Mouse (Mus musculus) macrophage (primary cell): ENCODE measurements around the gene 1700034J05Rik. TPM values are rescaled to one million over a fixed set of nuclear protein-coding genes. Genes with fewer than 3 reads are reported as not detected.

Source experiments
- H3K27ac ChIP-seq: fragments of 350-480 bp; formaldehyde crosslinking; 2 replicates; pipeline ENCODE4 v1.9.0; 2021
- H3K36me3 ChIP-seq: fragments of 350-480 bp; formaldehyde crosslinking; 2 replicates; pipeline ENCODE4 v1.9.0; 2021; ENCODE audit errors: inconsistent target
- H3K4me3 ChIP-seq: fragments of 350-480 bp; formaldehyde crosslinking; 2 replicates; pipeline ENCODE4 v1.9.0; 2021; ENCODE audit errors: inconsistent target
- H3K79me2 ChIP-seq: fragments of 350-480 bp; formaldehyde crosslinking; 2 replicates; pipeline ENCODE4 v1.9.0; 2021; ENCODE audit errors: inconsistent target
- WGBS: methylation state at CpG from one replicate; pipeline ENCODE4 v1.1.7; 2026; ENCODE audit warnings: inconsistent platforms; ENCODE audit not compliant: missing documents; 5-methylcytosine and 5-hydroxymethylcytosine counted together
- polyA plus RNA-seq: library from polyadenylated mRNA; stranded (reverse); fragments of 250-400 nt; gene quantifications from 3 replicates; pipeline ENCODE4 v1.2.4, GENCODE M21; 2018; ENCODE audit warnings: inconsistent platforms

Gene 1700034J05Rik
- polyA plus RNA-seq, 1 experiment from 2014 or later: not detected

DNA sequence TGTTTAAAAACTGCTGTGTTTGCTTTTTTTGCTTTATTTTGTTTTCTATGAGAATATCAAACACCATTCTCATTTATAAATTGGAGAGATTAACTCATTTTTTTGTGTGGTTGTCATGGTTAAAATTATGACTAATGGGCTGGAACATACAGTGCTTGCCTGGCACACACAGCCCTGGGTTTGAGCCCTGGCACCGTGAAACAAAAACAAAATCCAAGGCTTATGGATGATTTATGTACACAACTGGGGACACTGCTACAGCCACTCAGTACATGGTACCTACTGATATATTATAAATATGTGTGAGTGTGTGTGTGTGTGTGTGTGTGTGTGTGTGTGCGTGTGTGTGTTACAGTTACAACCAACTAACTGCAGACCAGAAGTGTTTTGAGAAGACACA lies 19.2 kb upstream of the 1700034J05Rik start:
- H3K36me3 ChIP-seq: peaks cover 6% of the 10 kb centered on the region; the same call in 1 of the 2 replicates
- H3K4me3 ChIP-seq: no peak overlapping the region
- no peaks in the 10 kb centered on the region for H3K79me2 ChIP-seq
- 94% methylated on average over 2 of the region's 2 CpGs for whole genome bisulfite sequencing
- no peak overlapping the region for H3K27ac ChIP-seq

DNA sequence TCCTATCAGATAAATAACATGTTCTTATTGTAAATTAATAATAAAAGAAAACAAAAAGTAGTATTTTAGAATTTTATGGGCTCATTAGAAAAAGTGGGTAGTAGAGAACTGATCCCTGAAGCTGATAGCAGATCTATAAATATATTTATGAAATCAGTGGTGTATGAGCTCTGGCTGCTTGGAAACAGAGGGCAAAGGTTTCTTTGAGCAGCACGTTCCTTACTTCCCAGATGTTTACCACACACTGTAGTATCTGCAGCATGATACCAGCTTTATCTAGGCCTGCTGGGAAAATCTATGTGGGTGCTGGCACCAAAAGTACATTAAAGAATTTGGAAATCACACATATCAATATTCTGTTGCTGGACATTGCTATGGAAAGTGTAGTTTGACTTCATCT lies 18.5 kb upstream of the 1700034J05Rik start:
- no peak overlapping the region for H3K27ac ChIP-seq
- H3K36me3 ChIP-seq: peaks cover 6% of the 10 kb centered on the region; the same call in 1 of the 2 replicates
- WGBS: 93% methylated on average over 1 of the region's 1 CpGs
- no peak overlapping the region for H3K4me3 ChIP-seq
- no peaks in the 10 kb centered on the region for H3K79me2 ChIP-seq

DNA sequence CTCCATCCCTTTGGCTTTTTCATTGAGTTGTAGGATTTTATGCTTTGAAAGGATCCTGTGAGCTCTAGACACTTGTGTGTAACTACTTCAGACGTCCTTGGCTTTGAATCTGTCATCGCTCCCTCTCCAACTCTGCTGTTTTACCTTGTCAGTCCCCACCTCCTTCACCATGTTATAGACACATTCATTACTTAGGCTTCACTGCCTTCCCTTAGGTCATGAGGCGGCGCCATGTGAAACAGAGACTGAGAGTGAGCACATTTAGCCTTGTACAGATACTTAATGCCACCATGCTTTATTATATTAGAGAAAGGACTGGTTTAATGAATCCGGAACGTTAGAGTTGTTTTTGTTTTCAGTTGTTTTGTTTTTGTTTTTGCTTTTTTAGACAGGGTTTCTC lies 17.8 kb upstream of the 1700034J05Rik start:
- WGBS: 91% methylated on average over 6 of the region's 6 CpGs
- H3K36me3 ChIP-seq: peaks cover 6% of the 10 kb centered on the region; the same call in 1 of the 2 replicates
- H3K4me3 ChIP-seq: no peak overlapping the region
- no peaks in the 10 kb centered on the region for H3K79me2 ChIP-seq
- no peak overlapping the region for H3K27ac ChIP-seq

DNA sequence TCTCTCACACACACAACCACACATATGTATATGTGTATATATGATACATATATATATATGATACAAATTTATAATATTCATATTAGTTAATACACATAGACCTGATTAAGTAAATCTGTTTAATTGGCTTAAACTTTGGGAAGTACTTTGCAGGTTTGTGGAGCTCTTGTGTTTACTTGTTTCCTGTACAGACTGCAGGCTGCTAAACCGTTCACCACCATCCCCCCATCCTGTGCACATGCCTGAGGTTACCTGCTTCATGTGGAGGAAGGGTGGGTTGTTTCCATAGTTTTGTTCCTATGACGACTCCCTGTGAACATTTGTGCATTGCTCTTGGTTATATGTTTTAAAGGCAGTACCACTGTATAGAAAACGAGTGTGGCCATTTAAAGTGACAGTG lies 17.1 kb upstream of the 1700034J05Rik start:
- no peaks in the 10 kb centered on the region for H3K36me3 ChIP-seq
- no peak overlapping the region for H3K27ac ChIP-seq
- no peak overlapping the region for H3K4me3 ChIP-seq
- H3K79me2 ChIP-seq: no peaks in the 10 kb centered on the region
- WGBS: 36% methylated on average over 3 of the region's 3 CpGs

DNA sequence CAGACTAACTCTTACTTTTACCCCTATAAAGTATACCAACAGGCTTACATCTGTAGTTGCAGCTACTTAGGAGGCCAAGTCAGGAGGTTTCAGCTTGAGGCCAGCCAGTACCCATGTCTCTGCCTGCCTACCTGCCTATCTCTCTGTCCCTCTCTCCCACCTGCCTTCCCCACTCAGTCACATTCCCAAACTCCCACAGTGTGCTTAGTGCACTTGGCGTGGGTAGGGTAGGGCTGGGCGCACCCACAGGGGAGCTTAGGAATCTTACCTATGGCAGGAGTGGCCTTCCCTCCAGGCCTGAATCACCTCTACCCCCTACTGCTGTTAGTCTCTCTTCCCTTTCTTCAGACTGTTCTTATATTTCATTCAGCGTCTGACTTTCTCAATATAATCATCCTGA lies 16.6 kb upstream of the 1700034J05Rik start:
- H3K36me3 ChIP-seq: no peaks in the 10 kb centered on the region
- 88% methylated on average over 3 of the region's 3 CpGs for WGBS
- no peaks in the 10 kb centered on the region for H3K79me2 ChIP-seq

DNA sequence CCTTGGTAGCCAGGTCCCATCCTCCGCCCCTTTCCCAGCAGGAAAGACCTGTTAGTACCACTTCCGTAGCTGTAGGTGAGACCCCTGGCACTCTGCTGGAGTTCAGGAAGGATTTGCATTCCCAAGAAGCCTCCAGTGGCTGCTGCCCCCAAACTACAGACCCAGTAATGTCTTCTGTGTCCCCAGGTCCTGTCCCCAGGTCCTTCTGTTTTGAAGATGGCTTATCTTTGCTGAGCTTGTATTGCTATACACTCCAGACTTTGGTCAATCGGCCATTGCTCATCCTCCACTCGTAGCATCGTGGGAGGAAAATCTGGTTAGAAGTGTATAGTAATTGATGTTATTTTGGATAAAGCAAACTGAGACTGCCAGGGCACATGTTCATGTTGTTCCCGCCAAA lies 13.6 kb upstream of the 1700034J05Rik start:
- Histone ChIP-seq H3K4me3 (no peak overlapping the region), H3K79me2 (no peaks in the 10 kb centered on the region), H3K36me3 (no peaks in the 10 kb centered on the region), H3K27ac (no peak overlapping the region)
- WGBS: 98% methylated on average over 6 of the region's 6 CpGs

More for the DNA sequence above, 16.6 kb upstream of the 1700034J05Rik start:
- H3K4me3 ChIP-seq: no peak overlapping the region
- H3K27ac ChIP-seq: no peak overlapping the region

DNA sequence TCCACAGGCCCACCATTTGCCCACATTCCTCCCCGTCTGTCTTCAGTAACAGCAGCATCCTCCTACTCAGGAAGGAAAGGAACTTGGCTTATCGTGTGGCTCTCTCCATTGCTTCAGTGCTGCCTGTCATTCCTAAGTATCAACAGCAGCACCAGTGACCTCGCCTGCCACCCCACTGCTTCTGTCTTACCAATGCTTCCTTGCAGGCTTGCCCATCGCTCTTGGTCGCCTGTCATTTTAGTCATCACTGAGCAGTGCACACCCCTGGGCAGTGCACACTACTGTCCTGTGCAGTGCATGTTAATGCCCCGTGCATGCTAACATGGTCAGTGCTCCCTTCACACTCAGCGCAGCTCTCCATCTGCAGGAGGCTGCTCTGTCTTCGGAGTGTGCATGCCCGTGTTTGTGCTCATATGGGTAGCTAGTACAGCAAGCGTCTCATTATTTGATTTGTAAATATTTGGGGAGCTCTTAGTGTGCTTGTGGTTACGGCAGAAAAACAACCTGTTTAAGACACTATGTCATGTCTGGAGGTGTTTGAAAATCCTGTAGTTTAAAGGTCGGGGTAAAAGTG lies 12.3 kb upstream of the 1700034J05Rik start:
- WGBS: 87% methylated on average over 10 of the region's 12 CpGs
- Histone ChIP-seq H3K79me2 (no peaks in the 10 kb centered on the region), H3K4me3 (no peak overlapping the region), H3K36me3 (no peaks in the 10 kb centered on the region), H3K27ac (no peak overlapping the region)

DNA sequence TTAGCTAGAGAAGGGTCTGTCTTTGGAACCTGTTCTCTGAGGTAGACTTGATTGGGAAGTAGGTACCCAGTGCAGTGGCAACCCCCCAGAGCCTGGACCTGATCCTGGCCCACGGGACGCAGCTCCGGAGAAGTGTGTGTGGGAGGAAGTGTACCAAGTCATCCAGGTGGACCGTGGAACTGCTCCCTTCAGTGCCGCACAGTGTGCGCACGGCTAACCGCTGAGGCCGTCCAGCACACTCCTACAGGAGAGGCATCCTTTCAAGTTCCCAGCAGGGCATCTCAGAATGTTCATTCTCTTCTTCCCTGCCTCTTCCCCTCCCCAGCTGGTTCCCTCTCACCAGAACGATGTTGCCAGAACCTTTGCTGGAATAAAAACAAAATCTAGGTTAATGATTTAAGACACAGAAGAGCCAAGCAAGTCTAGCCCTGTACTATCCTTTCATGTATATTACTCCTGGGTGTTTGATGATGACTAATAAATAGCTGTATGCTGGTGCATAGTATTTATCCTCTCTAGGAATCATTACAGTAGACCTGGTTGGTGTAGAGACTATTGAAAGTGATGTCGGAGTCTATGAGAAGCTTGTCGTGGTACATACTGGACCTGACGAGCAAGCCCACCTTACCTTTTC lies 11.0 kb upstream of the 1700034J05Rik start:
- Histone ChIP-seq H3K36me3 (no peaks in the 10 kb centered on the region), H3K27ac (no peak overlapping the region), H3K79me2 (no peaks in the 10 kb centered on the region), H3K4me3 (no peak overlapping the region)
- 96% methylated on average over 13 of the region's 13 CpGs for WGBS

DNA sequence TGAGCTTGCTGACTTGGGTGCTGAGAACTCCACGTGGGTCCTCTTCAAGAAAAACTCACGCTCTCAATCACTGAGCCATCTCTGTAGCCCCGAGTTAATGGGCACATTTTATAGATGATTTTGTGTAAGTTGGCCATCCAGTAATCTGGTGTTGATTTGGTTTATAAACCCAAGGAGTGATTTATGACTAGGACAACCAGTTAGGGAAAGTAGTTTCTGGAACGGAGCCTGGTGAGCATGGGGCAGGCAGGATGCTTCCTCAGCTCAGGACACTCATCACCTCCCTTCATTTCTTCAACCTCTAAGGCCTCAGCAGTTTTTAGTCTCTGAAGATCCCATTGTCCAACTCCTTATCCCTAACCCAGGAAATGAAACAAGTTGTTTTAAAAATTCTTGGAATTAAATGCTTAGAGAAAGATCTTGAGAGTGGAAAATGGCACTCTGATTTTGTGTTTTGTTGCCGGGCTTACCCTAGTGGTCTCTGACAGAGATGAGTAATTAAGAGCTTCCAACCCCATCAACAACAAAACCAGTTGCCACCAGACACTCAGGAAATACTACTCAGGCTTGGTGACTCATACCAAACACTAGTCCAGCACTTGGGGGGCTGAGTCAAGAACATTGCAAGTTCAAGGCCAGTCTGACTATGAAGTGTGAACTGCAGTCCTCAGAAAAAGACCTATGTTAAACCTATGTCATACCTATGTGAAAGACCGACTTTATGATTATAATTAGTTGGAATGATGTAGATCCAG lies 9.4 kb upstream of the 1700034J05Rik start:
- Histone ChIP-seq H3K27ac (no peak overlapping the region), H3K4me3 (no peak overlapping the region), H3K36me3 (no peaks in the 10 kb centered on the region), H3K79me2 (no peaks in the 10 kb centered on the region)
- 86% methylated on average over 5 of the region's 6 CpGs for WGBS

DNA sequence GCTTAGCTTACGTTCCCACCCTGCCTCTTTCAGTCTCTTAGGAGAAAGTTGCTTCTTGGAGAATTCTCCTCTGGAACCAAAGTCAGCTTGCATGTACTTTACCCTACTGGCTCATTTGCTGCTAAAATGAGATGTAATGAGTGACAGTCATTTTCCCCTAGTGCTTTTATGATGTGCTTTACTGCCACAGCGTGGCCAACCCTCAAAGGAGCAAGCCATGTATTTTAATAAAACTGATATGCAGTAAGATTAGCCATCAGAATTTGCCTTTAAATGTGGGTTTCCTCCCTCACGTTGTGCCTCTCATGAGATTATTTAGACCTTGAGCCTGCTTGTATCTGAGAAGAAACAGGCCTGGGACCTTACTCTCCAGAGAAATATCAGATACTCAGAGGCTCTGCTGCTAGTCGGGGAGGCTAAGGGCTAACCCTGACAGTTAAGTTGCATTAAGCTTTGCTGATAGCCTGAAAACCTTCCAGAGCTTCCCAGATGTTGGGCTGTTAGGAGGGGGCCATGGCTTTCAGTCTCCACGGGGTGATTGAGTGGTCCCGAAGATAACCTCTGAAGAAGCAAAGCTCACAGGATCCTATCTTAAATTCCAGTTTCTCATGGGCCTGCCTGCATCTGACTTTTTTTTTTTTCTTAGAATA lies 7.7 kb upstream of the 1700034J05Rik start:
- H3K27ac ChIP-seq: no peak overlapping the region
- H3K4me3 ChIP-seq: no peak overlapping the region
- no peaks in the 10 kb centered on the region for H3K36me3 ChIP-seq
- WGBS: 76% methylated on average over 6 of the region's 6 CpGs
- no peaks in the 10 kb centered on the region for H3K79me2 ChIP-seq

DNA sequence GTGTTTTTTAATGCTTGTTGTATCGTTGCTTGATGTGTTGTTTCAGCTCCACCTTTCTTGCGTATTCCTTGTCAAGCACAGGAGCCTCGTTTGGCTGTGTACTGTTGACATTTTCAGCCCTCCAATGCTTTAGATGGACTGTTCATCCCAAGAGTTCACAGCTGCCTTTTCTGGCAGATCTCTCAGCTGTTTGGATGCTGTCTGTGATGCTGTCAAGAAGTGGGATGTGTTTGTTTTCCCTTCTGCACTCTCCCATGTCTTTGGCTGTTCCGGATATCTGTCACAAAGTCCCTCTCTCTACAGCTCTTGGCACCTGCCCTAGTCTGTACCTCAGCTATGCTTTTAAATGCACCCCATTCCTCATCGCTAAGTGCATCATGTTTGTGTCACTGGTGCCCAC lies 6.7 kb upstream of the 1700034J05Rik start:
- WGBS: 95% methylated on average over 5 of the region's 5 CpGs
- Histone ChIP-seq H3K36me3 (no peaks in the 10 kb centered on the region), H3K79me2 (no peaks in the 10 kb centered on the region), H3K4me3 (no peak overlapping the region), H3K27ac (no peak overlapping the region)

DNA sequence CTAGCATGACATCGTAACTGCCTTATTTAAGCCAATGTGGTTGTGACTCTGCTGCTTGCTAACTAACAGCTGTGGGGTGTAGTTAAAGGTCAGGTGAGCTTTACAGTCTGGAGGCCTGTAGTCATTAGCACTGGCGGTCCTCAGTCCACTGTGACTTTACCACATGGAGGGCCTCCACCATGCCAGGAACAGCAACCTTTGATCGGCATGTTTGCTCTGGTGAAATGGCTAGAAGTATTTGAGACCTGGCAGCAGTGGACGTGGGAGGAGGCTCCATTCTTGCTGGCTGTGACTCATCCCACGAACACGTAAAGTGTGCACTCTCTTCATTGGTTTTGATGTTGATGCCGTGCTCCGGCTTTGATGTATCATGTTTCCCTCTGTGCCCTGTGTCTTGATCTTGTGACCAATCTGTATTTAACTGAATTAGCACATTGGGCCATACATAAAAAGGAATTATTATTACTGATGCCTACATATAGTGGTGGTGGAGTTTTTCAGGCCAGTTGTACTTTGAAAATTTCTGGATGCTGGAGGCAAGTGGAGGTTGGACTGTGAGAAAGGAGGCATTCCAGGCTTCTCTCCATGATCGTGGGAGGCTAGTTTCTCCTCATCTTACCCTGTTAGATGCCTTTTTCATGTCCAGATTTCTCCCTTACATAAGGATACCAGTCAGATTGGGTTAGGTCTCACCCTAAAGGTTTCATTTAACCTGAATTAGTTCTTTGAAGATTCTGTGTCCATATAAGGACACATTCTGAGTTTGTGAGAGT lies 5.9 kb upstream of the 1700034J05Rik start:
- Histone ChIP-seq H3K27ac (no peak overlapping the region), H3K4me3 (no peak overlapping the region), H3K79me2 (no peaks in the 10 kb centered on the region), H3K36me3 (no peaks in the 10 kb centered on the region)
- WGBS: 89% methylated on average over 9 of the region's 9 CpGs

DNA sequence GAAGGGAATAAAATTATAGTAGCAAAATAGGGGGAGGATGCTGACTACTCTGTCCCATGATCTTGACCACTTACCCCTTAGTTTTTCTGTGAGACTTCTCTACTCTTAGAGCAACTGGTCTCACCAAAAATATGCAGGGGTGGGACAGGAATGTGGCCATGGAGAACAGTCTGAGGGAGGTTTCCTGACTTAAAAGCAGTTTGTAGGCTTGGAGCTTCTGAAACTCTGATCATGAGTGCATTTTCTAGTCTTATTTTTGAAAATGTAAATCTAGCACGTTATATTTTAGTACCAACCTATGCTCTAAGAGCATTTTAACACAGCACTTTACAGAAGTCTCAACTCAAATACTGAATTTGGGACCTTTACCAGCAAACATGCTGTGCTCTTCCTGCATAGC lies 4.5 kb upstream of the 1700034J05Rik start:
- Histone ChIP-seq H3K4me3 (no peak overlapping the region), H3K36me3 (no peaks in the 10 kb centered on the region), H3K27ac (no peak overlapping the region), H3K79me2 (no peaks in the 10 kb centered on the region)
- whole genome bisulfite sequencing: 82% methylated on average over 1 of the region's 1 CpGs

DNA sequence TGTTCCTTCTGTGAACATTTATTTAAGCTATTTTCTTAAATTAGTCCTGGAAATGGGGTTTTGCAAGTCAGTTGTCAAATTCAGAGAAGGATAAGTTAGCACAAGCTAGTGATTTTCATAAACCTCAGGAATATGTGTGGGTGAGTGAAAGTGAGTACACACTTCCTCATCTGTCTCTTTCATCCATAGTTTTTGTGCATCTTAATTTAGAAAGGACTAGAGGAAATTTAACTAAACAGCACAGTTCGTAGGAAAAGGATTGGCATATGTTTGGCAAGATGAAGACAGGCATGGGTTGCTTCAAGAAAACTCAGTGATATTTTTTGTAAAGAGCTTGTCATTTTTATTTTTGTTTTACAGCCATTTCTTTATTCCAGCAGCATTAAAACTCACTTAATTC lies 2.7 kb upstream of the 1700034J05Rik start:
- 92% methylated on average over 1 of the region's 1 CpGs for WGBS

More for the DNA sequence above, 2.7 kb upstream of the 1700034J05Rik start:
- H3K27ac ChIP-seq: no peak overlapping the region
- H3K36me3 ChIP-seq: no peaks in the 10 kb centered on the region
- no peak overlapping the region for H3K4me3 ChIP-seq
- no peaks in the 10 kb centered on the region for H3K79me2 ChIP-seq
